ENCODE assay signal across 7 mouse cellular contexts in genomic region chr10:59538767-59539532, GRCm38 (mm10).
DNase-seq lines count a peak whose midpoint lies in the region; ATAC-seq and TF ChIP-seq lines count a peak whose summit lies in the region.

No protein-coding gene starts in this region.

- whole genome bisulfite sequencing in lung, embryonic 15.5 days, result 41% methylated on average over 17 of the region's 17 CpGs
- WGBS in embryonic facial prominence, embryonic 10.5 days, result 23% methylated on average over 17 of the region's 17 CpGs
- WGBS in hindbrain, postnatal 0 days, result 19% methylated on average over 17 of the region's 17 CpGs
- 23% methylated on average over 17 of the region's 17 CpGs for WGBS in midbrain, postnatal 0 days

- no peaks in the 10 kb centered on the region for H3K27me3 ChIP-seq in lung, embryonic 15.5 days
- H3K27me3 ChIP-seq in embryonic facial prominence, embryonic 10.5 days (replicated peaks; ENCODE audit: low read depth, poor library complexity, severe bottlenecking), result no peaks in the 10 kb centered on the region
- H3K27me3 ChIP-seq in hindbrain, postnatal 0 days (ENCODE audit: insufficient read depth, low read length), result no peaks in the 10 kb centered on the region
- H3K27me3 ChIP-seq in midbrain, postnatal 0 days (ENCODE audit: insufficient read depth, low read length), result no peaks in the 10 kb centered on the region

- DNase-seq in lung, postnatal 25 days (ENCODE audit: low spot score), result no peak
- peak; percentile 35 for DNase-seq in embryonic facial prominence, embryonic 10.5 days (ENCODE audit: low spot score)
- peak; percentile 39 for DNase-seq in hindbrain, postnatal 0 days (ENCODE audit: low spot score)
- DNase-seq in midbrain, postnatal 0 days (ENCODE audit: low spot score), result no peak
- DNase-seq in layer of hippocampus, adult 9-11 months, result no peak
- no peak for DNase-seq in urinary bladder, postnatal 10 days (ENCODE audit: low spot score)

- no peak overlapping the region for H3K27ac ChIP-seq in lung, embryonic 15.5 days
- H3K27ac ChIP-seq in embryonic facial prominence, embryonic 10.5 days (replicated peaks), result no peak overlapping the region
- peak overlapping the region; percentile 1; the same call in 1 of the 2 replicates for H3K27ac ChIP-seq in hindbrain, postnatal 0 days
- peak overlapping the region; percentile 57 for H3K27ac ChIP-seq in midbrain, postnatal 0 days (ENCODE audit: low read depth, low read length)

- TF ChIP-seq CTCF in hindbrain, postnatal 0 days (IDR thresholded peaks at IDR 0.05; ENCODE audit: low read depth), result no peak; the same call in 1 of the 2 replicates
- TF ChIP-seq CTCF in midbrain, postnatal 0 days (IDR thresholded peaks at IDR 0.05), result no peak

- peak overlapping the region; percentile 32 for H3K4me3 ChIP-seq in lung, embryonic 15.5 days
- peak overlapping the region; percentile 57 for H3K4me3 ChIP-seq in embryonic facial prominence, embryonic 10.5 days
- H3K4me3 ChIP-seq in hindbrain, postnatal 0 days (ENCODE audit: low read length), result peak overlapping the region; percentile 23
- H3K4me3 ChIP-seq in midbrain, postnatal 0 days (ENCODE audit: low read depth, low read length), result peak overlapping the region; percentile 31

- H3K36me3 ChIP-seq in lung, embryonic 15.5 days, result no peaks in the 10 kb centered on the region
- H3K36me3 ChIP-seq in embryonic facial prominence, embryonic 10.5 days (replicated peaks), result no peaks in the 10 kb centered on the region
- no peaks in the 10 kb centered on the region for H3K36me3 ChIP-seq in hindbrain, postnatal 0 days (ENCODE audit: insufficient read depth, low read length)
- no peaks in the 10 kb centered on the region for H3K36me3 ChIP-seq in midbrain, postnatal 0 days (ENCODE audit: insufficient read depth, low read length)

- H3K9ac ChIP-seq in lung, embryonic 15.5 days, result no peak overlapping the region
- no peak overlapping the region for H3K9ac ChIP-seq in hindbrain, postnatal 0 days (replicated peaks; ENCODE audit: low read length)
- peak overlapping the region; percentile 51 for H3K9ac ChIP-seq in midbrain, postnatal 0 days (replicated peaks; ENCODE audit: low read length, poor library complexity, severe bottlenecking)

- no peak for ATAC-seq in lung, embryonic 15.5 days (ENCODE audit: borderline replicate concordance, extremely low read depth, low FRiP score, low TSS enrichment)
- peak; percentile 50 for ATAC-seq in hindbrain, postnatal 0 days
- ATAC-seq in midbrain, postnatal 0 days (ENCODE audit: low FRiP score), result peak; percentile 59; the same call in 1 of the 2 replicates

- H3K9me3 ChIP-seq in lung, embryonic 15.5 days, result no peaks in the 10 kb centered on the region
- H3K9me3 ChIP-seq in embryonic facial prominence, embryonic 10.5 days, result no peaks in the 10 kb centered on the region
- no peaks in the 10 kb centered on the region for H3K9me3 ChIP-seq in hindbrain, postnatal 0 days (ENCODE audit: low read length)
- no peaks in the 10 kb centered on the region for H3K9me3 ChIP-seq in midbrain, postnatal 0 days (ENCODE audit: low read length)

- H3K4me1 ChIP-seq in lung, embryonic 15.5 days, result peaks cover 20% of the 10 kb centered on the region
- H3K4me1 ChIP-seq in embryonic facial prominence, embryonic 10.5 days, result peaks cover 22% of the 10 kb centered on the region
- H3K4me1 ChIP-seq in hindbrain, postnatal 0 days (ENCODE audit: insufficient read depth, low read length), result 0 out of 2 replicates have a peak, but pooled peaks cover 6% of the 10 kb centered on the region
- H3K4me1 ChIP-seq in midbrain, postnatal 0 days (ENCODE audit: insufficient read depth, low read length), result peaks cover 14% of the 10 kb centered on the region; the same call in 1 of the 2 replicates

- H3K4me2 ChIP-seq in lung, embryonic 15.5 days, result peak overlapping the region; percentile 68
- H3K4me2 ChIP-seq in hindbrain, postnatal 0 days (ENCODE audit: low read depth, low read length), result peak overlapping the region; percentile 55
- peak overlapping the region; percentile 74 for H3K4me2 ChIP-seq in midbrain, postnatal 0 days (ENCODE audit: low read depth, low read length, poor library complexity, severe bottlenecking)

Comparison
In these comparisons a context has a peak if more than half of its experiments do, and no peak if none do; other contexts are left out.
1. H3K27ac ChIP-seq: peak in hindbrain, postnatal 0 days (single experiment) and midbrain, postnatal 0 days (single experiment); none in lung, embryonic 15.5 days (single experiment) and embryonic facial prominence, embryonic 10.5 days (single experiment).
2. DNase-seq: peak in embryonic facial prominence, embryonic 10.5 days (single experiment) and hindbrain, postnatal 0 days (single experiment); none in lung, postnatal 25 days (single experiment), midbrain, postnatal 0 days (single experiment), layer of hippocampus, adult 9-11 months (single experiment) and urinary bladder, postnatal 10 days (single experiment).
3. Peak in every context shown above with its lines, with median percentiles within 50 percentile points of each other: H3K4me2 ChIP-seq and H3K4me3 ChIP-seq.